Mouse (Mus musculus) hindbrain, embryonic 11.5 days (tissue): Measurements from ENCODE around the gene Olfr237-ps1. TPM values are rescaled to one million over a fixed set of nuclear protein-coding genes. Genes with fewer than 3 reads are reported as not detected.

Experiments
- ATAC-seq: fragments of 200-750 bp; cut with Nextera tagmentation; 2 replicates; pipeline ENCODE4 v1.8.0; 2017; ENCODE audit warnings: mild to moderate bottlenecking, moderate TSS enrichment, moderate library complexity; ENCODE audit not compliant: low FRiP score
- DNase-seq: peaks from one replicate; pipeline ENCODE4 v3.0.0-alpha.2; 2015; ENCODE audit warnings: low spot score
- H3K27ac ChIP-seq: fragments of 300-500 bp; sonication (generic); 2 replicates; pipeline ENCODE4 v1.5.1; 2014; ENCODE audit warnings: mild to moderate bottlenecking, low read depth, low read length
- H3K27me3 ChIP-seq: fragments of 300-500 bp; sonication (generic); 2 replicates; pipeline ENCODE4 v1.6.1; 2014; ENCODE audit warnings: mild to moderate bottlenecking, low read length, moderate library complexity, mixed read lengths; ENCODE audit not compliant: control insufficient read depth, insufficient read depth
- H3K36me3 ChIP-seq: fragments of 300-500 bp; sonication (generic); 2 replicates; pipeline ENCODE4 v1.6.1; 2014; ENCODE audit warnings: mild to moderate bottlenecking, low read length, moderate library complexity, mixed read lengths; ENCODE audit not compliant: control insufficient read depth, insufficient read depth
- H3K4me1 ChIP-seq: fragments of 300-500 bp; sonication (generic); replicated peaks from 2 replicates; pipeline ENCODE4 v1.6.1; 2014; ENCODE audit warnings: low read length, mixed read lengths; ENCODE audit not compliant: control insufficient read depth, insufficient read depth
- H3K4me2 ChIP-seq: fragments of 300-500 bp; sonication (generic); replicated peaks from 2 replicates; pipeline ENCODE4 v1.6.1; 2014; ENCODE audit warnings: mild to moderate bottlenecking, low read depth, low read length
- H3K4me3 ChIP-seq: fragments of 300-500 bp; sonication (generic); 2 replicates; pipeline ENCODE4 v1.5.1; 2014; ENCODE audit warnings: low read depth, low read length
- H3K9ac ChIP-seq: fragments of 300-500 bp; sonication (generic); 2 replicates; pipeline ENCODE4 v1.6.1; 2014; ENCODE audit warnings: low read depth, low read length
- H3K9me3 ChIP-seq: fragments of 300-500 bp; sonication (generic); 2 replicates; pipeline ENCODE4 v1.6.1; 2016; ENCODE audit warnings: low read length; ENCODE audit not compliant: control insufficient read depth
- WGBS: fragments of 180-500 bp; shearing (Covaris S2); extraction: QIAGEN DNeasy Blood & Tissue Kit; methylation state at CpG from one replicate; pipeline ENCODE4 v1.1.7; 2014; 5-methylcytosine and 5-hydroxymethylcytosine counted together
- polyA plus RNA-seq: library from polyadenylated mRNA; unstranded; fragments of >200 nt; fragmentation: Nextera tagmentation; extraction: Ambion mirVana; gene quantifications from 2 replicates; pipeline ENCODE4 v1.2.1, GENCODE M21; 2014

Olfr237-ps1 gene
- polyA plus RNA-seq, 1 experiment from 2014 or later, result not detected

DNA sequence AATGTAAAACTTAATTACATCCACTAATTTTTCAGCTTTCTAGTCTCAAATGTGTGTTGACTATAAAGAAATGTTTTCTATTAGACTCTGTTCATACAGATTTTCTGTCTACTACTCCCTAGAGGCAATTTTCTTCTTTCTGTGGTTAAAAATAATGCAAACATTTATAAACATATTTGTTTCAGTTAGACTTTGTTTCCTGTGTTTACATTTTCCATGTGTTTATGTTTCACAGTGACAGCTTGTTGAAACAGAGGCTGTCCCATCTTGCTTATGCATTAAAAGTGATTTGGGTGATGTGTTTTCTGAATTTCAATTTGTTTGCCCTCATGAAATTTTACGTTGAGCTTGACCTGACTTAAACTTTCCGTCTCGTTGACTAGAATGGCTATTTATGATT is 44.6 kb downstream of the Olfr237-ps1 start:
- Histone ChIP-seq H3K9ac (no peak overlapping the region), H3K4me3 (no peak overlapping the region), H3K27me3 (no peaks in the 10 kb centered on the region), H3K4me2 (no peak overlapping the region), H3K27ac (no peak overlapping the region), H3K4me1 (no peaks in the 10 kb centered on the region), H3K36me3 (no peaks in the 10 kb centered on the region), H3K9me3 (no peaks in the 10 kb centered on the region)
- DNase-seq, result no peak
- WGBS, result 89% methylated on average over 3 of the region's 3 CpGs
- ATAC-seq, result no peak

- no peaks in the 10 kb centered on the region for H3K36me3 ChIP-seq
- ATAC-seq (no peak), DNase-seq (no peak)
- no peak within 1 kb of the TSS for H3K9ac ChIP-seq
- H3K4me1 ChIP-seq, result no peaks in the 10 kb centered on the region
- no peaks in the 10 kb centered on the region for H3K27me3 ChIP-seq
- no peak within 1 kb of the TSS for H3K27ac ChIP-seq
- H3K4me3 ChIP-seq, result no peak within 1 kb of the TSS
- H3K9me3 ChIP-seq, result no peaks in the 10 kb centered on the region
- H3K4me2 ChIP-seq, result no peak within 1 kb of the TSS
Measured at GRCm38 (mm10) chr6:43196781-43197180, 50.4 kb downstream of the Olfr237-ps1 start, which contains the start of gene Olfr435. Olfr435 (plus strand) TSS chr6:43197146.

GRCm38 (mm10) chr6:43198094-43198493 is 51.7 kb downstream of the Olfr237-ps1 start:
- 83% methylated on average over 3 of the region's 3 CpGs for WGBS
- DNase-seq, result no peak
- no peak overlapping the region for H3K4me2 ChIP-seq
- H3K36me3 ChIP-seq, result no peaks in the 10 kb centered on the region
- no peak overlapping the region for H3K9ac ChIP-seq
- ATAC-seq, result no peak
- no peaks in the 10 kb centered on the region for H3K4me1 ChIP-seq
- no peak overlapping the region for H3K27ac ChIP-seq
- H3K9me3 ChIP-seq, result no peaks in the 10 kb centered on the region
- H3K4me3 ChIP-seq, result no peak overlapping the region
- no peaks in the 10 kb centered on the region for H3K27me3 ChIP-seq

DNA sequence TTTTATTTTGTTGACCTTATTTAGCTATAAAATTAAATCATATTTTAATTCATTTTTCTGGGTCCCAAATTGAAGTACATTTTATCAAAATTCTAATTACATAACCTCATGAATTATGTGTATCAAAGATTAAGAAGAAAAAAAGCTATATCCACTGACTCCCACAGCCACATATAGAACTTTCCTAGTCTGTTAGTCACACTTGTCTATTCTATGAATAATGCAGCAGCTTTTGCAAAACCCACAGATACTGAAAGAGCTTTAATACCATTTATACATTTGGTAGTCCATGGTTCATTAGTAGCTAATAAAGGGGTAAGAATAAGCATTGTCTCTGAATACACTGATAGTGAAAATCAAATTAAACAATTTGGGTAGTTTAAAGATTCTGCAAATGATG is 56.4 kb downstream of the Olfr237-ps1 start:
- Histone ChIP-seq H3K27ac (no peak overlapping the region), H3K36me3 (no peaks in the 10 kb centered on the region), H3K4me1 (no peaks in the 10 kb centered on the region), H3K4me3 (no peak overlapping the region), H3K9me3 (no peaks in the 10 kb centered on the region), H3K4me2 (no peak overlapping the region), H3K27me3 (no peaks in the 10 kb centered on the region), H3K9ac (no peak overlapping the region)
- DNase-seq, result no peak
- no peak for ATAC-seq

DNA sequence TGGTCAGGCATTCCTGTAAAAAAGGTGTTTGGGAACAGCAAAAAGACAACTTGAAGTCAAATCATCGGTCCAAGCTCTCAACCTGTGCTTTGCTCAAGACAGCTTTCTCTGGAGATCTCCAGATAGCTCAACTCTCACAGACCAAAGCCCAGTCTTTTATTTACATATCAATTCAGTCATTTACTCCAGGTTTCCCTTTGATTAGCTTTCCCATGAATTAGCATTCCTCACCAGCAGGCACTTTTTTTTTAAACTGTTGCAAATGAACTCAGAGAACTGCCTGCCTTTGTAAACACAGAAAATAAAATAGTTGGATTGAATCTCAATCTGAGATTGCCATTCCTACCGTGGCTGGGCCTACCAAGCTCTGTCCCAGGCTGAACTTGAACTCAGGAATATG is 59.0 kb downstream of the Olfr237-ps1 start:
- WGBS, result 34% methylated on average over 2 of the region's 2 CpGs
- Histone ChIP-seq H3K9me3 (no peaks in the 10 kb centered on the region), H3K4me2 (no peak overlapping the region), H3K36me3 (no peaks in the 10 kb centered on the region), H3K4me3 (no peak overlapping the region), H3K4me1 (no peaks in the 10 kb centered on the region), H3K9ac (no peak overlapping the region), H3K27ac (no peak overlapping the region), H3K27me3 (no peaks in the 10 kb centered on the region)
- DNase-seq (no peak), ATAC-seq (0 out of 2 replicates have a peak, but pooled peaks have one; percentile 17)

Other genes with a start within 250 kb of the Olfr237-ps1 start
- gene Olfr447, start 237.7 kb upstream of the Olfr237-ps1 start, polyA plus RNA-seq, result not detected in 2 replicates
- gene Olfr446, start 225.2 kb upstream of the Olfr237-ps1 start, polyA plus RNA-seq, result not detected in 2 replicates
- gene Olfr444, start 197.5 kb upstream of the Olfr237-ps1 start, polyA plus RNA-seq, result not detected in 2 replicates
- not detected in 2 replicates for gene Olfr441, start 40.2 kb upstream of the Olfr237-ps1 start, polyA plus RNA-seq
- not detected in 2 replicates for gene Olfr437, start 16.7 kb downstream of the Olfr237-ps1 start, polyA plus RNA-seq
- gene Olfr13, start 25.6 kb downstream of the Olfr237-ps1 start, polyA plus RNA-seq, result not detected in 2 replicates
- gene Olfr435, start 50.6 kb downstream of the Olfr237-ps1 start, polyA plus RNA-seq, result not detected in 2 replicates
- gene Olfr434, start 66.5 kb downstream of the Olfr237-ps1 start, polyA plus RNA-seq, result not detected in 2 replicates
- not detected in 2 replicates for gene Olfr47, start 85.0 kb downstream of the Olfr237-ps1 start, polyA plus RNA-seq
- gene Arhgef5, start 119.0 kb downstream of the Olfr237-ps1 start, polyA plus RNA-seq, result 3.6 and 4.3 TPM in 2 replicates
- not detected in 2 replicates for gene Nobox, start 163.0 kb downstream of the Olfr237-ps1 start, polyA plus RNA-seq